Mouse (Mus musculus) testis, adult 2 months (tissue): ENCODE measurements around the gene Tmem132d. TPM values are rescaled to one million over a fixed set of nuclear protein-coding genes. Genes with fewer than 3 reads are reported as not detected.
"Not testable (repeated sequence)": the region's sequence is repeated elsewhere in the genome, so short reads cannot be mapped to it uniquely, and the experiment has no call there.

ENCODE experiments used
- H3K27ac ChIP-seq: fragments of 200-500 bp; 2 replicates; pipeline ENCODE4 v1.5.1; 2012; ENCODE audit warnings: low read depth, low read length; ENCODE audit not compliant: control insufficient read depth, insufficient read depth
- H3K27me3 ChIP-seq: fragments of 200-500 bp; 2 replicates; pipeline ENCODE4 v1.6.1; 2012; ENCODE audit warnings: mild to moderate bottlenecking, low read length, moderate library complexity; ENCODE audit not compliant: control insufficient read depth, insufficient read depth
- H3K36me3 ChIP-seq: fragments of 200-500 bp; 2 replicates; pipeline ENCODE4 v1.6.1; 2012; ENCODE audit warnings: mild to moderate bottlenecking, low read length; ENCODE audit not compliant: control insufficient read depth, insufficient read depth
- H3K4me1 ChIP-seq: fragments of 200-500 bp; 2 replicates; pipeline ENCODE4 v1.6.1; 2012; ENCODE audit warnings: low read length; ENCODE audit not compliant: control insufficient read depth, insufficient read depth
- H3K4me3 ChIP-seq: fragments of 200-500 bp; 2 replicates; pipeline ENCODE4 v1.5.1; 2012; ENCODE audit warnings: low read depth, mild to moderate bottlenecking, low read length, moderate library complexity, mixed read lengths; ENCODE audit not compliant: control insufficient read depth
- CTCF ChIP-seq: fragments of 200-500 bp; IDR thresholded peaks from 2 replicates; pipeline ENCODE4 v1.5.1; 2012; ENCODE audit warnings: low read depth, mild to moderate bottlenecking, inconsistent platforms, low read length, moderate library complexity; ENCODE audit not compliant: control insufficient read depth, insufficient read depth, insufficient replicate concordance
- POLR2A ChIP-seq: fragments of 200-500 bp; IDR thresholded peaks from 2 replicates; pipeline ENCODE4 v1.6.1; 2012; ENCODE audit warnings: low read depth, mild to moderate bottlenecking, inconsistent platforms, low read length, moderate library complexity; ENCODE audit not compliant: control insufficient read depth
- polyA plus RNA-seq: library from polyadenylated mRNA; depleted of rRNA; stranded (reverse); fragments of >200 nt; gene quantifications from 2 replicates; pipeline ENCODE4 v1.2.3, GENCODE M21; 2012

Tmem132d gene
- polyA plus RNA-seq, 1 experiment, result 0.04 TPM

DNA sequence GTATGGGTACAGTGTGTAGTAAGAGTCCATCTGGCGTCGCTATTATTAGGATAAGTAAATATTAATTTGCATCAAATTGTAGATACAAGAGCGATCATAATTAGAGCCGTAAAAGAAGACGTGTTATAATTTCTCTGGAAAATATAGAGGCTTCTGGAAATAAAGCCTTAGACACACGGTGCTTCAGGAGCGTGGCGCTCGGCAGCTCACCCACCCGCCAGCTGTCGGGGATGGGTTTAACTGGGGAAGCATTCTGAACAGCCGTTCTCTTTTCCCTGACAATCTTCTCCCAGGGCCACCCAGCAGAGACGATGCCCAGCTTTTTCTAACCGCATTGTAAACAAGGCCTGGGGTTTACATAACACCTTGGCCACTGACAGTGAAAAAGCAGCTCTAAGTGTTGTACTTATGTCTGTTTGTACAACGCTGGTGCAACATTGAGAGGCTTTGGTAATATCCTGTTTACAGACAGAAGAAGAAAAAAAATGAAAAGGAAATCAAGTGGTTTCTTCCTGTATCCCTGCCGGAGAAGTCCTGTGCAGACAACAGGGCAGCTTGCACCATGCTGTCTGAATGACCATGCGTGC is 476.3 kb downstream of the Tmem132d start:
- Histone ChIP-seq H3K27ac (no peak overlapping the region), H3K27me3 (no peaks in the 10 kb centered on the region), H3K4me3 (no peak overlapping the region), H3K4me1 (no peaks in the 10 kb centered on the region), H3K36me3 (no peaks in the 10 kb centered on the region)
- TF ChIP-seq POLR2A (no peak), CTCF (no peak)

DNA sequence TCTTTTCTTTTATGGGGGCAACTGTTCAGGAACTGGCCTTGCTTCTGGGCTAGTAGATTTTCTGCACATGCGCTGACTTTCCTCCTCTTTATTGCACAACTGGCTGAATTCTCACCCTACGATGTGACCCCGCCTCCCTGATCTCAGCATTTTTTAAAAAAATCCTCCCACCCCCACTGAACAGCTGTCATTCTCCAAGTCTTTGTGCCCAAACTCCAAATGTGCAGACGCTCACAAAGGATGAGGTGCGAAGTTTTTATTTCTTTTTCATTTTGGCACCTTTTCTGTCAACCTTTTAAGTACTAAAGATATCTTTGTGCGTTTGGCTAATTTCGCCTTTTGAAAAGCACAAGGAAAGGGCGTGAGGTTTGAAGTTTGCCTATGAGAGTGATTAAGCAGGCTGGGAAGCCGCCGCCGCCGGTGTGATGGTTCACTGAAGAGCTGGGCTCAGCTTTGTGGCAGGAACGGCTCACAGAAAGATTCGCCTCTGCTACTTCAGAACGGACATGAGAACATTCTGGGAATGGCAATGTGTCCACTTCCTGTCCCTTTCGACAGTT is 478.6 kb downstream of the Tmem132d start:
- no peak overlapping the region for H3K4me3 ChIP-seq
- no peak overlapping the region for H3K27ac ChIP-seq
- TF ChIP-seq CTCF (no peak), POLR2A (no peak)
- H3K4me1 ChIP-seq, result no peaks in the 10 kb centered on the region
- H3K27me3 ChIP-seq, result no peaks in the 10 kb centered on the region
- H3K36me3 ChIP-seq, result no peaks in the 10 kb centered on the region

DNA sequence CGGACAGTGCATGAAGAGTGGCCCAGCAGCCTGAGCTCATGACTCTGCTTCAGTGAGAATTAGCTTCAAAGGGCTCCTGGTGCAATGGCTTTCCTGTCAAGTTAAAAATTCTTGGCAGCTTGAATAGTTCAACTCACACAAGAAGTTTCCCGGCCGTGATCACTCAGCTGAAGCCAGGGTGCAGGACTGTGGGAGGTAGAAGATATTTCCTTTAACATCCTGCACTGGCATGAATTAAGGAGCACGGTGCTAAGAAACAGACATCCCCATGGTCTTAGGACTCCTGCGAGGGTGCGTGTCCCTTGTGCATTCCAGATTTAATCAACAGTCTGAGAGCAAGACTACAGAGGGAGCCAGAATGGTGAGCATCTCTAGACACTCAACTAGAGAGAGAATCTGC is 480.1 kb downstream of the Tmem132d start:
- no peaks in the 10 kb centered on the region for H3K36me3 ChIP-seq
- no peak for TF ChIP-seq POLR2A
- TF ChIP-seq CTCF, result no peak
- no peak overlapping the region for H3K4me3 ChIP-seq
- H3K27ac ChIP-seq, result no peak overlapping the region
- no peaks in the 10 kb centered on the region for H3K4me1 ChIP-seq
- no peaks in the 10 kb centered on the region for H3K27me3 ChIP-seq

DNA sequence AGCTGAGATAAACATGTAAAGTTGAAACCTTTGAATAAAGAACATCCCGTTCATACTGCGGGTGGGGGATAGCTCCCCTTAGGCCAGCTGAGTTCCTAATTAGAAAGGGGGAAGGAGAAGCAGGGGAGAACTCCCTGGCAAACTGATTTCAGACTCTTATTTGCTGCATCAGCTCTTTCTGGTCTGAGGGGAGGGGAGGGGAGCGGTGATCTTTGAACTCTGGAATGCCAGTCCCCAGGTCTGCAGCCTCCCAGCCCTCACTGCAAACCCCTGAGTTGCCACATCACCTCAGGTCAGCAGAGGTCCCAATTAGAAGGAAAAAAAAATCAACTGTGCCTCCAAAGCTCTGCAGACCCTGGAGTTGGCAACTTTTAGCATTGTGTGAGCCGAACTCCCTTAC is 482.3 kb downstream of the Tmem132d start:
- H3K27me3 ChIP-seq, result no peaks in the 10 kb centered on the region
- no peak overlapping the region for H3K4me3 ChIP-seq
- no peaks in the 10 kb centered on the region for H3K36me3 ChIP-seq
- TF ChIP-seq CTCF (no peak), POLR2A (no peak)
- no peaks in the 10 kb centered on the region for H3K4me1 ChIP-seq
- no peak overlapping the region for H3K27ac ChIP-seq

DNA sequence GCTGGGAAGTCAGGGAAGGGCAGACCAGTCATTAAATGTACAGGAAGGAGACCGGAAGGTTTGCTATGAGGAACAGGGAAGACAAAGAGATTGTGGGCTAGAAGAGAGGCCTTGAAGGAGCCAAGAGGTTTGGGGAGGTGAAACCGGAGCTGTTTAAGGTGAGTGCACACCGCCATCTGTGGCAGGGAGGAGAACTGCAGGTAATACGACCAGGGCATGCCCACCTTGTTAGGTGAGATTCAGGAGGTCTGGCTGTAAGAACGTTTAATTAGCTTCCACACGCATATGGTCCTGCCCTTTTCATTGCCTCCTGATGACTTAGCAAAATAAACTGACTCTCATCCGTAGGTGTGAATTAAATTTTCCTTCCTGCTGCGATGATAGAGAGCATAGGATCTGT is 485.6 kb downstream of the Tmem132d start:
- Histone ChIP-seq H3K36me3 (no peaks in the 10 kb centered on the region), H3K4me1 (no peaks in the 10 kb centered on the region), H3K4me3 (no peak overlapping the region), H3K27ac (no peak overlapping the region), H3K27me3 (no peaks in the 10 kb centered on the region)
- peak; percentile 86; the same call in 1 of the 2 replicates for TF ChIP-seq CTCF
- no peak for TF ChIP-seq POLR2A

DNA sequence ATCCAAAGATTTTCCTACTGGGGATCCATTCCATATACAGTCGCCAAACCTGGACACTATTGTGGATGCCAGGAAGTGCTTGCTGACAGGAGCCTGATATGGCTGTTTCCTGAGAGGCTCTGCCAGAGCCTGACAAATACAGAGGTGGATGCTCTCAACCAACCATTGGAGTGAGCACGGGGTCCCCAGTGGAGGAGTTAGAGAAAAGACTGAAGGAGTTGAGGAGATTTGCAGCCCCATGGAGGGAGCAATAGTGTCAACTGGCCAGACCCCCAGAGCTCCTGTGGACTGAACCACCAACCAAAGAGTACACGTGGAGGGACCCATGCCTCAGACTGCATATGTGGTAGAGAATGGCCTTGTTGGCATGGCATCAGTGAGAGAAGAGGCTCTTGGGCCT is 490.7 kb downstream of the Tmem132d start:
- H3K4me1 ChIP-seq, H3K4me3 ChIP-seq, H3K27ac ChIP-seq, H3K36me3 ChIP-seq, H3K27me3 ChIP-seq: not testable (repeated sequence)

DNA sequence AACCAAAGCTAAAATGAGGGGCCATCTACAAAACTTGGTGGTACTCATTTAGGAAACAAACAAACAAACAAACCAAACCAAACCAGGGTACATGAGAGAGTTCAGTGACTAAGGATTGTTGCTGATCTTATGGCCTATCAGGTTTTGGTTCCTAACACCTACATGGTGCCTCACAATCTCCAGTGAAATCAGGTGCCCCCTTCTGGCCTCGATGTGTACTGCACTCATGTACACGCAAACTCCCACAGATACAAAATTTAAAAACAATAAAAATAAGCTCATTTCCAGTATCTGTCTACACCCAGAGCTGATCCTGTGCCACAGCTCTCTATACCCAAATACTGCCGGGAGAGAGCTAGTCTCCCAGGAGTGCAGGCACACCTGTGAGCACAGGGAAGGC is 495.0 kb downstream of the Tmem132d start:
- no peak overlapping the region for H3K27ac ChIP-seq
- no peaks in the 10 kb centered on the region for H3K36me3 ChIP-seq
- no peaks in the 10 kb centered on the region for H3K4me1 ChIP-seq
- H3K27me3 ChIP-seq, result no peaks in the 10 kb centered on the region
- H3K4me3 ChIP-seq, result no peak overlapping the region
- TF ChIP-seq CTCF, result no peak
- no peak for TF ChIP-seq POLR2A

DNA sequence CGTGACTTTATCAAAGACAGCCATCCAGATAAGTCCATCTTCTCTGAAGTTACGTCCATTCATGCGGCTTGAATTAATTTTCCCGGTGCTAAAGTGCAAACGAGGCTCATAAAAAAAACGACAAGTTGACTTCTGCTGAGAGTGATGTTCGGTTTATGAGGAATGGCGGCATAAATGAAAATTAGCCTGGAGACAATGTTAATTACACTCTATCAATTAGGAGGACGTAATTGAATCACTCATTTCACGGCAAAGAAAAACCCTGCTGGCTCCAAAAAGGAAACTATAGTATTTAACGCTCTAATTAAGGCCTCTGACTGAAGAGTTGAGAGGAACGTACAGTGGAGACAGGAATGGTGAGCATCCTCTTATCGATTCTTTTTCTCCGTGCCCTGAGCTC is 503.2 kb downstream of the Tmem132d start:
- TF ChIP-seq CTCF (no peak), POLR2A (no peak)
- H3K36me3 ChIP-seq, result no peaks in the 10 kb centered on the region
- H3K27me3 ChIP-seq, result no peaks in the 10 kb centered on the region
- no peak overlapping the region for H3K4me3 ChIP-seq
- H3K4me1 ChIP-seq, result no peaks in the 10 kb centered on the region
- no peak overlapping the region for H3K27ac ChIP-seq
